Mouse (Mus musculus) adipose tissue, adult 10 weeks (tissue): ENCODE results near the gene Piwil4. TPM values are rescaled to one million over a fixed set of nuclear protein-coding genes. Genes with fewer than 3 reads are reported as not detected.

ENCODE experiments used
- polyA plus RNA-seq: library from polyadenylated mRNA; stranded (reverse); fragments of 350-450 nt; fragmentation: Illumina TruSeq; extraction: RNeasy Lipid Tissue Mini Kit (QIAGEN cat#74804); gene quantifications from one replicate; pipeline ENCODE4 v1.2.3, GENCODE M21; 2014; ENCODE audit warnings: low read depth, low replicate concordance

Piwil4 gene
- 4.9 TPM for polyA plus RNA-seq

GRCm38 (mm10) chr9:14740151-14740924 lies at the start of gene Piwil4:
Gene Piwil4 (minus strand): TSS chr9:14740733.

DNA sequence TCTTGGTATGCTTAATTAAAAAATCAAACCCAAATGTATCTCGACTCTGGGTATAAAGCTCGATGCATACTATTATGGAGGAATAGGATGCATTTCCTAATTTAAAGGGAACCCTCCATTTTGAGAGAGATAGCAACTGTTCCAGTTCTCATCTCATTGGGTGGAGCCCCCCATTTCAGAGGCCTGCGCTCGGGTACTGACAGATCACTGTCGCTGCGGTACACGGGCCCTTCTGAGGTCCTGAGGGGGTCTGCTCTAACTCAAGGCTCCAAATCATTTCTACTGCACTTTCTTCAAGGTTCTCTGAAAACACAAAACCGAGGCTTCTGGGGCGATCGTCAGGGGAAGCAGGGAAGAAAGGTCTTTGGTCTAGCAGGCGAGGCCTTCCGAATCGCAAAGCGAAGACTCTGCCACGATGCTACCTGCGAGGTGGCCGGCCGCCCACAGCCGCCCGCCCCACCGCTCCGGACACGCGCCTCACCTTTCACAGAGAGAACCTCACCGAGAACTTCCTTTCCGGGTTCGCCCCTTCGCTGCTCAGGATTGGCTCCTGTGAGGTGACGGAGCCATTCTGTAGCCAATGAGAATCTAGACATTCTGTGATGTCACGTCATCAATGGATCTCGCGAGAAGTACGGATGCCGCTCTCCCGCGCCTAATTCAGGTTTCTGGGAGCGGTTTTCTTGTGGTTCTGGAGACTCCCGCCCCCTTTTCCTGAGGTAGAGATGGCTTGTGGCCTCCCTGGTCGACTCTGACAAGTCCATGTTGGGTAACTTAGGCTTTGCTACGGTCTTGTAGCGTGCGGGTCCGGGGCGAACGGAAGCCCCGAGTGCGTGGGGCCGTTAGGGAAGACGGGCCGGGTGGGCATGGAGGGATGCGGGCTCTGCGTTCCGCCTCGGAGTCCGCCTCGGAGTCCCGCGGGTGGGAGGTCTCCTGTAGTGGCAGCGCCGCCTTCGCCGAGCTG lies 43.8 kb upstream of the Piwil4 start, which contains the start of the genes Mre11a and Ankrd49:
TSS of gene Mre11a (plus strand) at position 616 of the 964 bp plus-strand sequence.
TSS of gene Ankrd49 (minus strand) at position 818 of the 964 bp plus-strand sequence.

DNA sequence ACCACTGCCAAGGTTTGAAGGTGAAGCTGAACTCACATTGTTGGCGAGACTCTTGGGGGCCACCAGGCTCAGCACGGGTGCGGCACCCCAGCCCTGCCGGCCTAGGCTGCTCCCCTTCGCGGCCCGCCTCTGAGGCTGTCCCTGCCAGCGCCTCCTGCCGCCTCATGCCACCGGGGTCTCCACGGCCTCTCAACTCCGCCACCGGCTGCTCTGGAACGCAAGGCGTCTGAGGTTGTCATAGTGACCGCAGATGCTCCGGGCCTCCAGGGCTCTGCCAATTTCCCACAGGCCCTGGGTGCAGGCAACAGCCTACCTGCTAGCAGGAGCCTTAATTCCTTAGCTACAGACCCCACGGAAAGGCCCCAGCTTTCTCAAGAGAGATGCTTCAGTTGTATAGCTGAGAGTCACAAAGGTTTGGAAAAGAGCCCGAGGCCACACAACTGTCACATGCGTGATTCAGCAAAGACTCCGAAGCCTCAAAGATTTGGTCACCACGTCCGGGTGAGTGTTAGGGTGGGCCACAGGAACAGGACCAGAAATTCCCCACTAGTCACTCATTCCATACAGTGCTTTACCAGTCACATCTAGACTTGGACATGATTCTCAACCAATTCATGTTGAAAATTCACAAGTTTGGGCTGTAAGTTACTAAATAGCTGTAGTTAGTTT lies 30.4 kb upstream of the Piwil4 start, which contains the start of gene 1700012B09Rik:
TSS of gene 1700012B09Rik (minus strand) at position 228 of the 669 bp plus-strand sequence.

GRCm38 (mm10) chr9:14752001-14752522 lies 11.5 kb upstream of the Piwil4 start, which contains the start of gene Fut4:
Gene Fut4 (minus strand): TSS chr9:14752393.

Other genes with a start within 250 kb of the Piwil4 start
- 1.7 TPM for gene Kdm4d, start 240.3 kb downstream of the Piwil4 start, polyA plus RNA-seq
- gene Cwc15, start 240.1 kb downstream of the Piwil4 start, polyA plus RNA-seq: 108 TPM
- 39.6 TPM for gene Amotl1, start 95.7 kb downstream of the Piwil4 start, polyA plus RNA-seq
- gene Fut4, start 11.7 kb upstream of the Piwil4 start, polyA plus RNA-seq: 16.2 TPM
- 5.0 TPM for gene 1700012B09Rik, start 30.3 kb upstream of the Piwil4 start, polyA plus RNA-seq
- gene Mre11a, start 43.9 kb upstream of the Piwil4 start, polyA plus RNA-seq: 8.9 TPM
- 19.5 TPM for gene Ankrd49, start 44.1 kb upstream of the Piwil4 start, polyA plus RNA-seq
- not detected for gene Gpr83, start 119.5 kb upstream of the Piwil4 start, polyA plus RNA-seq
- 0.24 TPM for gene Izumo1r, start 163.2 kb upstream of the Piwil4 start, polyA plus RNA-seq